Mouse (Mus musculus) heart, adult 2 months (tissue): ENCODE measurements around the gene Mef2a.

Experiments
- CTCF ChIP-seq: fragments of 200-600 bp; IDR thresholded peaks from 2 replicates; pipeline ENCODE4 v1.8.1; 2022; ENCODE audit warnings: antibody characterized with exemption, mild to moderate bottlenecking, moderate library complexity
- EP300 ChIP-seq: fragments of 200-500 bp; IDR thresholded peaks from 2 replicates; pipeline ENCODE4 v1.6.1; 2011; ENCODE audit warnings: low read depth, low read length, control low read depth; ENCODE audit not compliant: insufficient read depth

GRCm38 (mm10) chr7:67372729-67373583 is at the start of gene Mef2a:
- TF ChIP-seq CTCF: peak; percentile 21; the same call in 1 of the 2 replicates
- TF ChIP-seq EP300: 0 out of 2 replicates have a peak, but pooled peaks have one; percentile 43
